Mouse (Mus musculus) erythroblast, embryonic 14.5 days (primary cell): ENCODE data around the gene Trp53bp1. TPM values are rescaled to one million over a fixed set of nuclear protein-coding genes. Genes with fewer than 3 reads are reported as not detected.
A peak's percentile ranks its signal among the peaks of the same experiment; 100 is the strongest.

Source experiments
- H3K27me3 ChIP-seq: 2 replicates; pipeline ENCODE4 v1.6.1; 2012; ENCODE audit warnings: inconsistent platforms; ENCODE audit not compliant: control insufficient read depth
- H3K36me3 ChIP-seq: 2 replicates; pipeline ENCODE4 v1.6.1; 2012; ENCODE audit warnings: mild to moderate bottlenecking, inconsistent platforms; ENCODE audit not compliant: control insufficient read depth
- H3K4me1 ChIP-seq: 2 replicates; pipeline ENCODE4 v1.6.1; 2012; ENCODE audit warnings: inconsistent platforms; ENCODE audit not compliant: control insufficient read depth
- H3K4me3 ChIP-seq: replicated peaks from 2 replicates; pipeline ENCODE3; 2012; ENCODE audit warnings: moderate library complexity, mild to moderate bottlenecking, inconsistent platforms
- H3K9me3 ChIP-seq: 2 replicates; pipeline ENCODE4 v1.6.1; 2012; ENCODE audit warnings: low read length, inconsistent platforms, mixed read lengths; ENCODE audit not compliant: control insufficient read depth
- GATA1 ChIP-seq: IDR thresholded peaks from 2 replicates; pipeline ENCODE4 v1.6.1; 2012; ENCODE audit warnings: low read length, inconsistent platforms, mixed read lengths
- TAL1 ChIP-seq: IDR thresholded peaks from 3 replicates; pipeline ENCODE4 v1.6.1; 2012; ENCODE audit warnings: low read length, inconsistent platforms, mixed read lengths
- polyA plus RNA-seq: library from polyadenylated mRNA; stranded (reverse); fragments of >175 nt; gene quantifications from 2 replicates; pipeline ENCODE4 v1.2.3, GENCODE M21; 2012

Trp53bp1 gene
- polyA plus RNA-seq = 2.9 and 3.1 TPM in 2 replicates

DNA sequence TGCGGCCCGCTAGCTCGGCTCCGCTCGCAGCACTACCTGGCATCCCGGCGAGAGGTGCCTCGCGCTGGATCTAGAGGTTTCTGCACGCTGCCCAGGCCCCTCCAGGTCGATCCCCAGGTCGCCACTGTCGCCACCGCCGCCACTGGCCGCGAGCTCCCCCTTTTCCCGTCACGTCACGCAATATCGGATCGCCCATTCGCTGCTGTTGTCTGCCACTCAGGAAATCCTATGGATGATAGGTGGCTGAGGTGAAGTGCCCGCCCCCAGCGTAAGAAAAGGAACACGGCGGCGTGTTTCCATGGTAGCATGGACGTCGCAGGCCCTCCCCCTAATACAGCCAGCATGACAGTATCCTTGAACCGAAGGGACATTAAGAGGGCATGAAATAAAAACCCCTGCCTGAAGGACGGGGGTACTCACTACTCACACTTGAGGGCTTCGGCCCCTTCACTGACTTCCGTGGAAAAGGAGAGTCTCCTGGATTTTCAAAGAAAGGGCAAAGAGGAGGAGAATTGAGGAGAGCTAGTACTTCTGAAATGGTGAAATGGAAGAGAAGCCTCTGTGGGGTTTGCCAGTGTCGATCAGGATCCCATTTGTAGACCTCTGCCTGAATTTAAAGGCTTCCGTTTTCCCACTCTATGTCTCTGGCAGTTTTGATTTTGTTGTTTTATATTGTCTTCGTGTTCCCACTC is at the start of gene Trp53bp1:
Trp53bp1 (minus strand) TSS at position 172 of the 692 bp plus-strand sequence.
- H3K27me3 ChIP-seq = no peaks in the 10 kb centered on the region
- TF ChIP-seq GATA1 = no peak
- no peaks in the 10 kb centered on the region for H3K9me3 ChIP-seq
- no peaks in the 10 kb centered on the region; the same call in 1 of the 2 replicates for H3K36me3 ChIP-seq
- peaks cover 25% of the 10 kb centered on the region for H3K4me1 ChIP-seq
- H3K4me3 ChIP-seq = peak within 1 kb of the TSS; percentile 85

GRCm38 (mm10) chr2:121316278-121316677 is 45.1 kb upstream of the Trp53bp1 start:
- Histone ChIP-seq H3K4me3 (no peak overlapping the region), H3K36me3 (peaks cover 1% of the 10 kb centered on the region), H3K9me3 (no peaks in the 10 kb centered on the region), H3K27me3 (no peaks in the 10 kb centered on the region), H3K4me1 (no peaks in the 10 kb centered on the region)
- TF ChIP-seq GATA1 = no peak
- no peak for TF ChIP-seq TAL1

GRCm38 (mm10) chr2:121308997-121309416 is 37.8 kb upstream of the Trp53bp1 start:
- Histone ChIP-seq H3K36me3 (no peaks in the 10 kb centered on the region), H3K4me3 (no peak overlapping the region), H3K9me3 (no peaks in the 10 kb centered on the region), H3K4me1 (no peaks in the 10 kb centered on the region), H3K27me3 (peaks cover 2% of the 10 kb centered on the region; the same call in 1 of the 2 replicates)
- TF ChIP-seq TAL1 (no peak), GATA1 (no peak)

DNA sequence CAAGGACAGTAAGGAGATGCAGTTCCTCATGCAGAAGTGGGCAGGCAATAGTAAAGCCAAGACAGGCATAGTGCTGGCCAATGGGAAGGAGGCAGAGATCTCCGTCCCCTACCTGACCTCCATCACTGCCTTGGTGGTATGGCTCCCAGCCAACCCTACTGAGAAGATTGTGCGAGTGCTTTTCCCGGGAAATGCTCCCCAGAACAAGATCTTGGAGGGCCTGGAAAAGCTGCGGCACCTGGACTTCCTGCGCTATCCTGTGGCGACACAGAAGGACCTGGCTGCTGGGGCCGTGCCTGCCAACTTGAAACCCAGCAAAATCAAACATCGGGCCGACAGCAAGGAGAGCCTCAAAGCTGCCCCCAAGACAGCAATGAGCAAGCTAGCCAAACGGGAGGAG is 28.8 kb upstream of the Trp53bp1 start:
- Histone ChIP-seq H3K4me3 (no peak overlapping the region), H3K9me3 (no peaks in the 10 kb centered on the region), H3K27me3 (peaks cover 69% of the 10 kb centered on the region), H3K4me1 (peaks cover 6% of the 10 kb centered on the region; the same call in 1 of the 2 replicates), H3K36me3 (no peaks in the 10 kb centered on the region)
- TF ChIP-seq TAL1 (no peak), GATA1 (no peak)

- TF ChIP-seq TAL1 = no peak
- TF ChIP-seq GATA1 = no peak
- Histone ChIP-seq H3K27me3 (peaks cover 74% of the 10 kb centered on the region), H3K36me3 (no peaks in the 10 kb centered on the region), H3K4me3 (no peak overlapping the region), H3K9me3 (no peaks in the 10 kb centered on the region), H3K4me1 (peaks cover 11% of the 10 kb centered on the region)
Measured at GRCm38 (mm10) chr2:121299471-121299870, 28.3 kb upstream of the Trp53bp1 start.

- no peak for TF ChIP-seq TAL1
- no peak for TF ChIP-seq GATA1
- Histone ChIP-seq H3K4me3 (no peak overlapping the region), H3K36me3 (no peaks in the 10 kb centered on the region), H3K27me3 (peaks cover 88% of the 10 kb centered on the region), H3K4me1 (peaks cover 16% of the 10 kb centered on the region), H3K9me3 (no peaks in the 10 kb centered on the region)
Measured at GRCm38 (mm10) chr2:121298131-121298530, 26.9 kb upstream of the Trp53bp1 start.

DNA sequence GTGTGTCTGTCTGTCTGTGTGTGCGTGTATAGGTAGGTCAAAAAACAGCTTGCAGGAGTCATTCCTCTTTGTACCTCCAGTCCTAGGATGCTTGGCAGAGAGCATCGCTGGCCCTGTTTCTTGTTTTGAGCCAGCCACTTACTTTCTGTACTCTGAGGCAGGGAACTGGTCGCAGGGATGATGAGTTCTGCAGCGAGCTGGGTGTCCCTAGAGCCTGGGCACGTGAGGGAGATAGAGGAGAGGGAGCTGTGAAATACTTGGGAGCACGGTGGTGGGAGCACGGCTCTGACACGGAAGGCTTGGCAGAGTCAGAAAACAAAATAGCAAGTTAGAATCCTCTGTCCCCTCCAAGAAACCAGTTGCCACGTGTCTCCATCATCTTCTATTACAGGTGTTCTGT is 26.5 kb upstream of the Trp53bp1 start:
- H3K4me1 ChIP-seq = peaks cover 16% of the 10 kb centered on the region
- peaks cover 92% of the 10 kb centered on the region for H3K27me3 ChIP-seq
- H3K4me3 ChIP-seq = no peak overlapping the region
- TF ChIP-seq GATA1 = no peak
- TF ChIP-seq TAL1 = no peak
- H3K9me3 ChIP-seq = no peaks in the 10 kb centered on the region
- H3K36me3 ChIP-seq = no peaks in the 10 kb centered on the region

DNA sequence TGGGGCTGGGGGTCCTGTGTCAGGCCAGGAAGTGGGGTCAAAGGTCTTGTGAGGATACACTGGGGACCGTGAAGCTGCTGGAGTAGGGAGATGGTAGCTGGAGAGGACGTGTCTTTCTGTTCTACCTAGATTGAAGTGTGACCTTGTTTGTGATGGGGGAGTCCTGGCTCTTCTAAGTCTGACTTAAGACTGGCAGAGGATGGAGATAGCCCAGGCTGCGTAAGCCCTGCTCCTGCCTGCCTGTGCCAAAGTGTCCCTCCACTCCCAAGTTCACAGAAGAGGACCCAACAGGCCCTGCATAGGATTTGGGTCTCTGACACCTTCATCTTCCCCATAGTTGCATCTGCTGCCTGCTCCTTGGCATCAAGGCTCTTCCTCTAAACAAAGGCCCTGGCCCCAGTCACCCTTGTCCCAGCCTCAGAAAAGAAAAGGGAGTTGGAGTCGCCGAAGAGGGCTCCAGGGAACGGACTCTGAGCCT is 25.6 kb upstream of the Trp53bp1 start:
- no peak for TF ChIP-seq TAL1
- no peak for TF ChIP-seq GATA1
- H3K4me1 ChIP-seq = peaks cover 16% of the 10 kb centered on the region
- no peaks in the 10 kb centered on the region for H3K36me3 ChIP-seq
- H3K27me3 ChIP-seq = peaks cover 96% of the 10 kb centered on the region
- H3K9me3 ChIP-seq = no peaks in the 10 kb centered on the region
- no peak overlapping the region for H3K4me3 ChIP-seq

GRCm38 (mm10) chr2:121295608-121296571 is 24.7 kb upstream of the Trp53bp1 start:
- no peak overlapping the region for H3K4me3 ChIP-seq
- H3K36me3 ChIP-seq = no peaks in the 10 kb centered on the region
- H3K4me1 ChIP-seq = peaks cover 16% of the 10 kb centered on the region
- no peak for TF ChIP-seq TAL1
- no peak for TF ChIP-seq GATA1
- H3K27me3 ChIP-seq = peaks cover 96% of the 10 kb centered on the region
- H3K9me3 ChIP-seq = no peaks in the 10 kb centered on the region
